Mouse (Mus musculus): Measurements from ENCODE around the gene Timm44.

The Timm44 gene

DNA sequence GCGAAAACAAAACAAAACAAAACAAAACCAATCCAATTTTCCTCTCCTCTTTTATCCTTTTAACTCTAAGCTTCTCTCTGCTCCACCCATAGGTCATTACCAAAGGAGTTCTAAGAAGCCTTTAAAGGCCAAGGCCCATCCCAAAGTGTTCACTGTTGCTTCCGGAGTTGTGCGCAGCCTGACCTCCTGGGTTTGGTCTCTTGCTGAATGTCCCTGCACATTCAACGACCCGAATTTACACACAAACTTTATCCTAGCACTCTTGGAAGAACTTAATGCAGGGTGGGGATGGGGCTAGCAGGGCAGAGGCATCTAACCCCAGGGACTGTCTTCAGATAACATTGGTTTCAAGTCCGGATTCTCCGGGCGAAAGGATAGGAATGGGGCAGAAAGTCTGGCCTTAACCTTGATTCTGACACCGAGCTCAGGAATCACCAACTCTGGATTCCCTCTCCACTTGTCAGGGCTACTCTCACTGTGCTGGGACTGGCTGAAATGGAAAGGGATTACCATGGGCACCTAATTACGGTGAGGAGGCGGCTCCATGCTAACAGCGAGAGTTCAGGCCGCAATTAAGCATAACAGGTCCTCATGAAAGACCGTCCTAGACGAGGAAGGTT is 37.8 kb downstream of the Timm44 start:
- no peak for DNase-seq (ENCODE audit: low spot score in 2 of 2)

DNA sequence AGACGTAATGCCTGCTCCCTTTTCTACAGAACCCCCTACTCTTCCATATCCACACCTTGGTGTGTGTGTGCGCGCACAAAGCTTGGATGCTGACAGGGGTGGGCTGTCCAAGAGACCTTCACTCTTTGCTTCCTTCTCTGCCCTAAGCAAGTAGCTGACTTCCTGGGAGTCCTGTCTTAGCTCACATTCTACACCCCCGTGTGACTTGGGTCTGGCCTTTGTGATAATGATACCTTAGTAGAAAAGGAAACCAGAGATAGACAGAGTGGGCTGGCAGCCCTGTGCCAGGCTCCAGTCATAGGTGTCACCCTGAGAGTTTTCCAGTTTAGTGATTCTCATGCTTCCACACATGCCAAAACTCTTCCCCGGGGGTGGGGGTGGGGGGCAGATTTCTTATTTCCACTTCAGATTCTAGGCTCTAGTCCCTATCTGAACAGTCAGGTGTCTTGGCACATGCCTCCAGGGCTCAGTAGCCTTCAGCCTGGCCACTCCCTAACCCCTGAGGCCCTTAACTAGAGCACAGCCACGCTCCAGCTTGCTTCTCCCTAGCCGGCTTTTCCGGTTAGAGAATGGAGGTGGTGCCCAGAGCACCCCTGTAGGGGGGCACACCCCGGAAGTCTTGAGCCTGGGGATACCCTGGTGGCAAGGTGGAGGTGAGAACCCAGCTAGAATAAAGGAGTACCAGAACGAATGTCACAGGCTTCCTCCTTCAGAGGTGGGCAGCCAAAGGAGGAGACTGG is 44.9 kb downstream of the Timm44 start:
- DNase-seq (ENCODE audit: low spot score in 2 of 2): no peak

DNA sequence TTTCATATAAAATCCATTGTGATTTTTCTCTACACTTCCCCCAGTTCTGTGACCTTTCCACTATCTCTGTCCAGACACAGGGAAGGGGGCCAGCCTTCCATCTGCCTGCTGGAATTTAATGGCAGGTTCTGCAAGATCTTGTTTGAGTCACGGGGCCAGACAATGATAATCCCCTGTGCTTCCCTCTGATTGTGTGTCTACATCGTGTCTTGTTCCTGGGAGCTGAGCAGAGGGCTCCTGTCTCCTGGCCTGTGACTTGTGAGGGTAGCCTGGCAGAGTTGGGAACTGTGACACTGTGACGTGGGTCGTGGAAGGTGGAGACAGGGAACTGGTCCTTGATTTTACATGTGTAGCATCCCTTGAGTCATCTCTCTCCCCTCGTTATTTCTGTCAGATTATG is 45.9 kb downstream of the Timm44 start:
- DNase-seq (ENCODE audit: low spot score in 2 of 2): no peak

DNA sequence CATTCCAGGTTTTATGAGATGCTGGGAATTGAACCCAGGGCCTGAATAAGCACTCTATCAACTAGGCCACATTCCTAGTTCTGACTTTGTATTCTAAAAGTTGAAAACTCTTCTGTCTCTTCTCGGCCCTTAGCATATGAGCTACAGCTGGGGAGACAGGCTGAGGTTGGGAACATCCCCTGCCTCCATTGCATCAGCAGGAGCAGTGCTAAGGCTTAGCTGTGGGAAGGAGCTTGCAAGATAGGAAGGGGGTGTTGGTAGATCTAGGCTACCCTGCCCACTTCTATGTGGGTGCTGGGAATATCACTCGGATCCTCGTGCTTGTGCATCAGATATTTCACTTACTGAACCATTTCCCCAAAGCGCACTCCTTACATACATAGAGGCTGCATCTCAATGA is 47.8 kb downstream of the Timm44 start:
- no peak for DNase-seq (ENCODE audit: low spot score in 2 of 2)

DNA sequence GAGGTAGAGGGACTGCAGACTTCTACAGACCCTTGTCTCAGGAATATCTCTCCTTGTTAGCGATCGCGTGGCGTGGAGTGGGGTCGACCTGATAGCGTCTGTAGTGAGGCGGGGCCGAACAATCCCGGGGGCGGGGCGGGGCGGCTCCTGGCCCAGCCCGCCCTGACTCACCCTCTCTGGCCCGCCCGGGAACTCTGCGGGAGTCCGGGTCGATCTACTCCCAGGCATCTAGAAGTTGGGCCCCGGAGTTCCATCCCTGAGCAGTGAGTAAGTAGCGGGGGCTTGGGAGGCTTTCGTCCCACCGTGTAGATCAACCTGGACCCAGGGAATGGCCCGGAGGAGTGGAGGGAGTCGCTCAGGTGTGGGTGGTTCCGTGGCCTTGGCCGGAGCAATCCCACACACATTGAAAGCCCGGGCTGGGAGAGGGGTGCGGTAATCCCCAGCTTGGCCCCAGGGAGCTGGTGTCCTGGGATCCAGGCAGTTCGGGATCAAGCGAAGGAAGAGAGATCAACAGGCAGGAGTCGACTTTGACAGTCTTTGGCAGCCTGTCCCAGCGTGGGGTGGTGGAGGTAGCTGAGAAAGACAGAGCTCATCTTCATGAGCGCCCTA is 48.9 kb downstream of the Timm44 start, which contains the start of gene Lrrc8e:
Gene Lrrc8e, plus strand, starts transcription at position 89 of the 609 bp plus-strand sequence.
- no peak for DNase-seq (ENCODE audit: low spot score in 2 of 2)

DNA sequence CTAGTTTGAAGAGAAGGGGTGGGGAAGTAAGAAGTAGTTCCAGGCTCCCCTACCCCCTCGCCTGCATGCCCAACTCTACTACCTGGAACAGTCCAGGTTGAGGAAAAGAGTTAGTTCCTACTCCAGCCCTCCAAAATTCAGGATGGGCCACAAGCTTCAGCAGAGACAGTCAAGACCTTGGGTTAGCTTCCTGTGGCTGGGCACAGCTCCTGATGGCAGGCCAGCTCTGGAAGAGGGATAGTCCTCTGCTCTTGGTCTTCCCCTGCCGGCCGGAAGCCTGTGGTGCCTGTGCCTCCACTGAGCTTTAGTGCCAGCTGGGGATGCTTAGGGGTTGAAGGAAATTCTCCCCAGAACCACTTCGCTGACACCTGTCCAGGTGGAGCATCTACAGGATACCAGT is 49.4 kb downstream of the Timm44 start:
- no peak for DNase-seq (ENCODE audit: low spot score in 2 of 2)

DNA sequence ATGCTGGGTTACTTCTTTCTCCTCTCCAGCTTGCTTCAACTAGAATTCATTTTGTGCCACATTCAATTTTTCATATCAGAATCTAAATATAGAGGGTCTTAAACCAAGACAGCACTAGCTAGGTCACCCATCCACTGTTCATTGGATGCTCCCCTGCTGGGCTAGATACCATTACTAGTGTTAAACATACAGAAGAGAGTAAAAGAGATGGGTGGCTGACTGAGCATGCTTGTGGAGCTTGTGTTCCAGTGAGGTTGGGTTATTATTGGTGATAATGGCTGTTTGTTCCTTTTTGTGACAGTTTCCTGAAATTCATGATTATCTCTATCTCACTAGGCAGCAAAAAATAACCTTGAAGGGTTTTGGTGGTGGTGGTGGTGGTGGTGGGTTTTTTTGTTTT is 53.7 kb downstream of the Timm44 start:
- no peak for DNase-seq (ENCODE audit: low spot score in 2 of 2)

DNA sequence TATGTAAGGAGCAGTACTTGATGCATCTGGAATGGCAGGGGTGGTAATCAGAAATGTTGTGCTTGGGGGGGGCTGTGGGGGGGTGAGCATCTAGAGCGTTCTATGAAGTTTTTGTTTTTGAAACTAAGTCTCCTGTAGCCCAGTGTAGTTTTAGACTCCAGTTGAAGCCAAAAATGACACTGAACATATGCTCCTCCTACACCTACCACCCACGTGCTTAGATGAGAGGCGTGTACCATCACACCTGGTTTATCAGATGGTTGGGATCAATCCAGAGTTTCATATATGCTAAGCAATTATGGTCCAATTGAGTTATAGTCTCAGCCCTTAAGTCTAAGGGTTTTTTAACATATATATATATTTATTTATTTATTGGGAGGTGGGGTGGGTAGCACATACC is 56.1 kb downstream of the Timm44 start:
- DNase-seq (ENCODE audit: low spot score in 2 of 2): no peak

DNA sequence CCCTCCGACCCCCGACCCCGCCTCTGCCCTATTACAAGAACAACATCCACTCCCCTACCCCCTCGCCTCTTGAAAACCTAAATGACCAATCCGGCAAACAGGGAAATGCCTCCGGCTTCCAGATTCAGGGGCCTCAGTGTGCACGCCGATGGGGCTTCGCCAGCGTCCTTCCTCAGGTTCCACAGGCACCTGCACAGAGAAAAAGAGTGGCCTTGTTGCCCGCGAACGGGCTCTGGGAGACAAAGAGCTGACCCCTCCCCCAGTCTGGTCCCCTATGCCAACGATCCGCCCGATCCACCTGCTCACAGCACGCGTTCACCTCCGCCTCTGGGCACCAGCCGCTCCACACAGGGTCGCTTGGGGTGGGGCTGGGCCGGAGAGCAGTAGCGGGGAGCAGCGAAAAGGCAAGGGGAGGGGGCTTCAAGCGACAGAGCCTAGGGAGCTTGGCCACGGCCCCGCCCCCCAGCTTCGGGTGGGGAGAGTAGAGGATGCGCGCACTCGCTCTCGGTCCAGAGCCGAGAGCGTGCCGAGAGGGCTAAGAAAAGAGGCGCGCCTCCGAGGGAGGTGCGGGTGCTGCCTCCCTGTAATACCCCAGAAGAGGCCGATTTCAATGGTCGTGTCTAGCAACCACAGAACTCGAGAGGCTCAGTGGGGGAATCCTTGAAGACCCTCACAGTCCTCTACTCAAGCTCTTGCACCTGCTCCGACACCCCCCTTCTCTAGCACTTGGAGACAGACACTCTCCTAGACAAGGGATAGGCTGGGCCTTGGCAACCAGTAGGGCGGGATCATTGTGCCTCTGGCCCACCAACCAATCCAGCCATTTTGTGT is 58.7 kb downstream of the Timm44 start, which contains the start of gene Prr36:
Gene Prr36, minus strand, starts transcription at position 669 of the 831 bp plus-strand sequence.
- peak; percentile 71 to 74 for DNase-seq (ENCODE audit: low spot score in 2 of 2)

DNA sequence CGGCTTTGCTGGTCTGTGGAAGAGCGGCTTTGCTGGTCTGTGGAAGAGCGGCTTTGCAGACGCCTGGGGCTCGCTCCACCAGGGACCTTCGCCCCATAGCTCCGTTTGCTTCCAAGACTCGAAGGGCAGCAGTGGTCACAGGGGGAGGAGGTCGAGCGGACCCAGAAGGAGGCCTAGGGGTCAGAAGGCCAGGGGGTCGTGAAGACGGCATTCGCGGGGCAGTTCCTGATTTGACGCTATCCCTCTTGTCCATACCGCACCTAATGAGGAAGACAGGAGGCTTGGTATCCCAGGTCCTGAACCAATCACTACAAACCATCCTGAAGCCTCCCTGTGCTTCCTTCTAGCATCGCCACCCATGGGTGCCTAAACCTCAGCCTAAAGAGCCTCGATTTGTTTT is 59.4 kb downstream of the Timm44 start:
- DNase-seq (ENCODE audit: low spot score in 2 of 2): no peak

DNA sequence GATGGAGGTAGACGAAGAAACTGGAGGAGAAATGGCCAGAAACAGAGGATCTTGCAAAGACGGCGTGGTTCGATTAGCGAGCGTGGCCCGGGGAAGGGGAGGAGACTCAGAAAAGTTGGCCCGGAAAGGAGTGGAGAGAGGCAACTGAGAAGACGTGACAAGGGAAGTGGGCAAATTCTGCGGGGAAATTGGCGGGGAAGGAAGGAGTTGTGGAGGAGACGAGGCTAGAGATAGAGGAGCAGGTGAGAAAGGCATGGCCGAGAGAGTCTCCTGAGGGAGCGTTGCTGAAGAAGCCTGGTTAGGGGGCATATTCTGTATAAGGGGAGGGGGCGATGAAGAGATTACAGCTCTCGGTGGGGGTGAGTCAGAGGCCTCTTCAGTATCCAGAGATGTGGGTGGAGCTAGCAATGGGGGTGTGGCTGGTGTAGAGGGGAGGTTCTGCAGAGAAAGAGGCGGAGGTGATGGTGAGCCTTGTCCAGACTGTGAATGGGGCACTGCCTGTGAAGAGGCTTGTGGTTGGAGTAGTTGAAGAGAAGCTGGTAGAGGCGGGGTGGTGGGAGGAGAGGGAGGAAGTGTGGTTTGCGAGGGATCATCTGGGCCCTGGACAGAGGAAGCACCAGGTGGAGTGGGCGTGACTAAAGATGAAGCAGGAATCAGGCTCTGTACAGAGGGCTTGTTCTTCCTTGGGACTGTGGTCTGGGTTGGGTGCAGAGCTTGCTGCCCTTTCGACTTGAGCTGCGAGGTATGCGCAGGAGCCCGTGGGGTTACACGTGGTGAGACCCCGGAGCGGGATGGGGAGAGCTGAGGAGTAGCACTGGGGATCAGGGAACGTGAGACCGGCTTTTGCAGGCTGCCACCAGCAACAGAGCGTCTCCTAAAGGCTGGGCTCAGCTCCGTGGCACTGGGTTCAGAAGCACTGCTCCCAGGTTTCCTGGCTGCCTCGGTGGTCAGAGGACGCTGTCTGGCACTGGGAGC is 61.4 kb downstream of the Timm44 start:
- DNase-seq (ENCODE audit: low spot score in 2 of 2): no peak

DNA sequence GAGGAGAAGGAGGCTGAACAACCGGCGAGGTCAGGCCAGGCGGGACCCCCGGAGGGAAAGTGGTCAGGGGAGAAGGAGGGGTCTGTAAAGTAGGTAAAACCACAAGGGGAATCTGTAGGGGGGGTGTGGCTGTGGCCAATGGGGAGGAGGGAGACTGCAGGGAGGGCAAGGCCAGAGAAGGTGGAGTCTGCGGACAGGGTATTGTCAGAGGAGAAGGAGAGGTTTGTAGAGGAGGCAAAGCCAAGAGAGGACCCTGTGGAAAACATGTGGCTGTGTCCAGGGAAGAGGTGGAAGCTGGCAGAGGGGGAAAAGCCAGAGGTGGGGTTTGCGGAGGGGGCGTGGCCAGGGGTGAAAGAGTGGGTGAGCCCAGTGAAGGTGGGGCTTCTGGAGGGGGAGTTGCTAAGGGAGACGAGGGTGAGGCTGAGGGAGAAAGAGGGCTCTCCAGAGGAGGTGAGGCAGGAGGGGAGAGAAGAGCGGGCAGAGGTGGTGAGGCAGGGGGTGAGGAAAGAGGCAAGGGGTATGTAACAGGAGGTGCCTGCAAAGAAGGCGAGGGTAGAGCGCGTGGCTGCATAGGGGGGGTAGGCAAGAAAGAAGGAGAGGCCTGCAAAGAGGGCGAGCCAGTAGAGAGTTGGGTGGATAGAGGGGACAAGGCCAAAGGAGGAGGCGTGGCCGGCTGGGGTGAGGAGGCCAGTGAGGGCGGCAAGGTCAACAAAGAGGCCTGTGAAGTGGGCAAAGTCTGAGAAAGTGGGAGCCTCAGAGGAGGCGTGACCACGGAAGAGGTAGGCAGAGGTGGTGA is 62.3 kb downstream of the Timm44 start:
- peak in 1 of 2 experiments; percentile 53 for DNase-seq (ENCODE audit: low spot score in 2 of 2)

DNA sequence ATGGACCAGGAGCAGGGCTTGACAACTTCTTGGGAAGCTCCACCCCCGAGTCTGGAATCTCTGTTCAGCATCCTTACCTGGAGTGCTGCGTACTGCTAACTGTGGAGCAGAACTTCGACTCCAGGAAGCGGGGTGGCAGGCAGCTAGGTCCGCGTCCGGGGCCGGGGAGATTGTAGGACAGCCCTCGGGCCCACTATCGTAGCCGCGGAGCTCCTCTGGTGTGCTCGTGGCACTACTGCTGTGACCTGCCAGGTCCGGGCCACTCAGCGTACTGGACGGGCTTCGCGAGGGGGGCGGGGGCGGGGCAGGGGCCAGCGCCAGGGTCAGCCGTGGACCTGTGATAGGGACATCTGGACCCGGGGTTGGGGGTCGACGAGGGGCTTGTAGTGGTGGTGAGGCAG is 62.9 kb downstream of the Timm44 start:
- no peak for DNase-seq (ENCODE audit: low spot score in 2 of 2)

DNA sequence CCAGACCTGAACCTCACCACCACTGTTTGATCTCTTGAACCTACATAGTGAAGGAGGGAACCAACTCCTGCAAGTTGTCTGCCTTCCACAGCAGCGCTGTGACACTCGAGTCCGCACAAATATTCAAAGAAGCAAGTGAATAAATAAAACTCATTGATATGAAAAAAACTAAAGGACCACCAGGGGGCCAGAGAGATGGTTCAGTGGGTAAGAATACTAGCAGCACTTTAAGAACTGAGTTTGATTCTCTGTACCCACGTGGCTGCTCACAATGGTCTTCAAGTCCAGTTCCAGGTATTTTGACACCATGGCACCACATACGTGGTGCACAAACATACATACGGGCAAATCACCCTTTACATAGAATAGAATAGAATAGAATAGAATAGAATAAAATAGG is 64.6 kb downstream of the Timm44 start:
- no peak for DNase-seq (ENCODE audit: low spot score in 2 of 2)

All from frontal cortex, postnatal 10 days (tissue).